In the genomic region with DNA sequence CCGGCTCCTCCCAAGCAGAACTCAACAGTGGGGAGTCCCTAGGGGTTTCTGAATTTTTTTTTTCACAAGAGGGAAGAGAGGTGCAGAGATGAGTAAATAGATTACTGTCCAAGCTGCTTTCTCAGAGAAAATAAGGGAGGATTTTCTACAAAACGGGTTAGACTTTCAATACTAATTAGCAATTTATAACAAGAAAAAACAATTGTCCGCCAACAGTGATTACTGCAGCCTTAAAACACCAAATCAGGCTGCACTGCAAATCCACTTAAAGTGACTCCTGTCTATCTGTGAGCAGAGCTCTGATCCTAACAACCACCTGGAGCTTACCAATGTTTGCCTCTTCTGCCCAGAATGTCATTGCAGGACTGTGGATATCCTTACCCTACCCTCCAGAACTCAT, we compare ENCODE assay signal across 11 mouse cellular contexts. TPM values are rescaled to one million over a fixed set of nuclear protein-coding genes. Genes with fewer than 3 reads are reported as not detected.
DNase-seq lines count a peak whose midpoint lies in the region; ATAC-seq and TF ChIP-seq lines count a peak whose summit lies in the region.
"Had no signal": no experiment of that assay in that cellular context is flagged by ENCODE, and none has a peak within 500 bp of the region (broad histone marks: within the 10 kb centered on the region; RNA-seq: fewer than 3 reads in every experiment).

No protein-coding gene starts in this region.

- H3K4me3 ChIP-seq in heart, embryonic 13.5 days: 0 out of 2 replicates have a peak overlapping the region, but pooled peaks have one; percentile 33
- H3K4me3 ChIP-seq in heart, adult 2 months: no peak overlapping the region
- H3K4me3 ChIP-seq in hindbrain, embryonic 15.5 days: no peak overlapping the region
- H3K4me3 ChIP-seq in midbrain, embryonic 14.5 days (replicated peaks; ENCODE audit: low read depth, low read length): no peak overlapping the region

- TF ChIP-seq CTCF in heart, adult 2 months (IDR thresholded peaks at IDR 0.05): no peak

- no peak for ATAC-seq in heart, embryonic 13.5 days (ENCODE audit: extremely low read depth, insufficient number of reproducible peaks, low FRiP score, low TSS enrichment)
- ATAC-seq in hindbrain, embryonic 15.5 days (ENCODE audit: low FRiP score, low read depth): no peak
- no peak for ATAC-seq in midbrain, embryonic 14.5 days (ENCODE audit: low FRiP score, low TSS enrichment)
- ATAC-seq in megakaryocyte progenitor cell, adult 5-6 weeks (replicated peaks; ENCODE audit: poor library complexity): no peak

- no peak for DNase-seq in heart, adult 2 months
- DNase-seq in Muller cell, postnatal 12 days (ENCODE audit: inconsistent ontology term): peak; percentile 16
- no peak for DNase-seq in midbrain, embryonic 14.5 days
- DNase-seq in left cerebral cortex, adult 18-20 months (ENCODE audit: low spot score in 2 of 2): no peak
- no peak for DNase-seq in T-cell, adult 2 months (ENCODE audit: low spot score)
- DNase-seq: cerebellum, adult 18-20 months; gastrocnemius, postnatal 10 days; liver, postnatal 0 days had no signal

- H3K9ac ChIP-seq in heart, embryonic 13.5 days: peak overlapping the region; percentile 72
- H3K9ac ChIP-seq in heart, adult 2 months (ENCODE audit: low read depth, low read length): no peak overlapping the region
- no peak overlapping the region for H3K9ac ChIP-seq in hindbrain, embryonic 15.5 days
- no peak overlapping the region for H3K9ac ChIP-seq in midbrain, embryonic 14.5 days (replicated peaks; ENCODE audit: low read length)

- WGBS in heart, embryonic 13.5 days: 62% methylated on average over 3 of the region's 3 CpGs
- 70% methylated on average over 3 of the region's 3 CpGs for WGBS in heart, adult 2 months
- 40% methylated on average over 3 of the region's 3 CpGs for WGBS in hindbrain, embryonic 15.5 days
- 21% methylated on average over 3 of the region's 3 CpGs for WGBS in midbrain, embryonic 14.5 days

- no peak for TF ChIP-seq POLR2A in heart, adult 2 months (IDR thresholded peaks at IDR 0.05; ENCODE audit: insufficient read depth, low read depth, low read length)

- H3K36me3 ChIP-seq in heart, embryonic 13.5 days: no peaks in the 10 kb centered on the region; the same call in 1 of the 2 replicates
- no peaks in the 10 kb centered on the region for H3K36me3 ChIP-seq in heart, adult 2 months (ENCODE audit: control insufficient read depth, insufficient read depth, low read length)
- H3K36me3 ChIP-seq in hindbrain, embryonic 15.5 days: no peaks in the 10 kb centered on the region
- H3K36me3 ChIP-seq in midbrain, embryonic 14.5 days (ENCODE audit: control insufficient read depth, insufficient read depth, low read length): no peaks in the 10 kb centered on the region

- H3K4me2 ChIP-seq in heart, embryonic 13.5 days: peak overlapping the region; percentile 58
- H3K4me2 ChIP-seq in hindbrain, embryonic 15.5 days: peak overlapping the region; percentile 24; the same call in 1 of the 2 replicates
- peak overlapping the region; percentile 45 for H3K4me2 ChIP-seq in midbrain, embryonic 14.5 days (ENCODE audit: low read length)

- H3K79me2 ChIP-seq in heart, adult 2 months (replicated peaks; ENCODE audit: control insufficient read depth, insufficient read depth, low read length): peaks cover 2% of the 10 kb centered on the region; the same call in 1 of the 2 replicates

- H3K4me1 ChIP-seq in heart, embryonic 13.5 days: peaks cover 38% of the 10 kb centered on the region
- H3K4me1 ChIP-seq in heart, adult 2 months (ENCODE audit: control insufficient read depth, insufficient read depth, low read length): peaks cover 3% of the 10 kb centered on the region
- peaks cover 11% of the 10 kb centered on the region for H3K4me1 ChIP-seq in hindbrain, embryonic 15.5 days (replicated peaks)
- H3K4me1 ChIP-seq in midbrain, embryonic 14.5 days (ENCODE audit: control insufficient read depth, insufficient read depth, low read length): peaks cover 15% of the 10 kb centered on the region

- TF ChIP-seq EP300 in heart, adult 2 months (IDR thresholded peaks at IDR 0.05; ENCODE audit: insufficient read depth, low read depth, low read length): no peak

- H3K9me3 ChIP-seq in heart, embryonic 13.5 days: no peaks in the 10 kb centered on the region
- no peaks in the 10 kb centered on the region for H3K9me3 ChIP-seq in hindbrain, embryonic 15.5 days
- no peaks in the 10 kb centered on the region for H3K9me3 ChIP-seq in midbrain, embryonic 14.5 days (ENCODE audit: control insufficient read depth, low read length)

- intact Hi-C loops in heart, adult 2 months (cut with DNase I): no loop called here

- H3K27me3 ChIP-seq in heart, embryonic 13.5 days (replicated peaks): no peaks in the 10 kb centered on the region
- H3K27me3 ChIP-seq in heart, adult 2 months (ENCODE audit: control insufficient read depth, insufficient read depth, low read length): no peaks in the 10 kb centered on the region
- H3K27me3 ChIP-seq in hindbrain, embryonic 15.5 days: no peaks in the 10 kb centered on the region
- H3K27me3 ChIP-seq in midbrain, embryonic 14.5 days (ENCODE audit: control insufficient read depth, insufficient read depth, low read length): no peaks in the 10 kb centered on the region

- H3K27ac ChIP-seq in heart, embryonic 13.5 days (replicated peaks): peak overlapping the region; percentile 75; the same call in 1 of the 2 replicates
- H3K27ac ChIP-seq in heart, adult 2 months: no peak overlapping the region
- H3K27ac ChIP-seq in hindbrain, embryonic 15.5 days (replicated peaks): peak overlapping the region; percentile 48
- H3K27ac ChIP-seq in midbrain, embryonic 14.5 days (replicated peaks; ENCODE audit: low read depth, low read length): peak overlapping the region; percentile 79

RNA-seq across cellular contexts. Expression of a gene that starts 18.1 kb away (rescaled TPM):
- 22.0 and 24.3 TPM in 2 replicates for polyA plus RNA-seq in heart, embryonic 13.5 days (2015; fragmentation: Nextera tagmentation; extraction: Ambion mirVana)
- total RNA-seq in heart, adult 2 months (2021): 10 to 100 TPM; 17.5 to 24.0 TPM
- 3.9 and 5.2 TPM in 2 replicates for polyA plus RNA-seq in heart, adult 2 months (2012; rRNA removed)
- polyA plus RNA-seq in hindbrain, embryonic 15.5 days (2015; fragmentation: Nextera tagmentation; extraction: Ambion mirVana): 38.5 and 69.1 TPM in 2 replicates
- 53.0 and 90.8 TPM in 2 replicates for polyA plus RNA-seq in midbrain, embryonic 14.5 days (2014; fragmentation: Nextera tagmentation; extraction: Ambion mirVana)
- total RNA-seq in left cerebral cortex, adult 18-20 months (2021): 10 to 100 TPM; 34.1 to 42.3 TPM
- total RNA-seq in megakaryocyte progenitor cell, adult 5-6 weeks (2015): not detected in 2 replicates
- not detected in 2 replicates for total RNA-seq in megakaryocyte progenitor cell, adult 5-6 weeks (2017)
